Mouse (Mus musculus) lung, adult 10 weeks (tissue): Measurements from ENCODE around the gene Ubb. TPM values are rescaled to one million over a fixed set of nuclear protein-coding genes. Genes with fewer than 3 reads are reported as not detected.

Experiments
- polyA plus RNA-seq: library from polyadenylated mRNA; stranded (reverse); fragments of 350-450 nt; fragmentation: Illumina TruSeq; extraction: RNeasy Lipid Tissue Mini Kit (QIAGEN cat#74804); gene quantifications from one replicate; pipeline ENCODE4 v1.2.3, GENCODE M21; 2014; ENCODE audit warnings: low read depth, low replicate concordance; ENCODE audit not compliant: insufficient read depth

Gene Ubb
- 1,444 TPM for polyA plus RNA-seq

GRCm38 (mm10) chr11:62550727-62551225, at the start of gene Ubb:
Gene Ubb (plus strand): TSS chr11:62551171.

GRCm38 (mm10) chr11:62539089-62539890, 11.7 kb upstream of the Ubb start, which contains the start of gene Cenpv:
Gene Cenpv (minus strand): TSS chr11:62539261.

GRCm38 (mm10) chr11:62573959-62574702, 23.2 kb downstream of the Ubb start, which contains the start of gene Trpv2:
Gene Trpv2 (plus strand): TSS chr11:62574486.

Other genes with a start within 250 kb of the Ubb start
- gene Pigl, start 92.7 kb upstream of the Ubb start, polyA plus RNA-seq: 3.2 TPM
- 26.9 TPM for gene Ncor1, start 92.6 kb upstream of the Ubb start, polyA plus RNA-seq
- 19.1 TPM for gene Cenpv, start 11.9 kb upstream of the Ubb start, polyA plus RNA-seq
- gene Trpv2, start 23.3 kb downstream of the Ubb start, polyA plus RNA-seq: 11.0 TPM
- gene Lrrc75a, start 97.4 kb downstream of the Ubb start, polyA plus RNA-seq: 9.8 TPM
- gene Mmgt2, start 97.5 kb downstream of the Ubb start, polyA plus RNA-seq: 14.8 TPM
- gene Zfp287, start 180.7 kb downstream of the Ubb start, polyA plus RNA-seq: 2.5 TPM
- gene Gm10428, start 201.9 kb downstream of the Ubb start, polyA plus RNA-seq: not detected
- 1.1 TPM for gene Zfp286, start 238.3 kb downstream of the Ubb start, polyA plus RNA-seq